Mouse (Mus musculus): ENCODE measurements around the gene Pacsin3.

- no peak for TF ChIP-seq POLR2A (IDR thresholded peaks at IDR 0.05; ENCODE audit: borderline replicate concordance, insufficient read depth, low read length)
- no peak for TF ChIP-seq CTCF (IDR thresholded peaks at IDR 0.05; ENCODE audit: borderline replicate concordance, insufficient read depth, low read depth, low read length)
Observed at GRCm38 (mm10) chr2:91281366-91281765, 25.6 kb downstream of the Pacsin3 start.
